Mouse (Mus musculus) Patski (cell line): Measurements from ENCODE around the gene Ddx51. TPM values are rescaled to one million over a fixed set of nuclear protein-coding genes. Genes with fewer than 3 reads are reported as not detected.
A peak's percentile ranks its signal among the peaks of the same experiment; 100 is the strongest.

Source experiments
- ATAC-seq: fragments of 100-300 bp; one replicate; pipeline ENCODE4 v1.8.0; 2021
- CTCF ChIA-PET: fragments of 350-600 bp; sonication (Branson Sonifier 250); formaldehyde crosslinking; loops from one replicate; lab custom pipeline; 2022; ENCODE audit warnings: inconsistent platforms; lab: Charles Lee
- POLR2A ChIA-PET: fragments of 350-600 bp; sonication (Branson Sonifier 250); formaldehyde crosslinking; loops from one replicate; lab custom pipeline; 2022; ENCODE audit warnings: antibody characterized with exemption, inconsistent platforms; lab: Charles Lee
- DNase-seq: peaks from one replicate; pipeline ENCODE4 v3.0.0-alpha.2; 2011; ENCODE audit warnings: low read depth, low spot score
- H3K27me3 ChIP-seq: fragments of 371-371 bp; one replicate; pipeline ENCODE4 v1.5.1; 2021
- CTCF ChIP-seq: fragments of 100-300 bp; IDR thresholded peaks from one replicate; pipeline ENCODE4 v1.5.1; 2021
- in situ Hi-C: fragments of 300-500 bp; cut with MboI; formaldehyde crosslinking; loops from 3 replicates; pipeline ENCODE4 v1.11.1; 2018; ENCODE audit warnings: low pct_unique_long_range_greater_than_20kb, mixed read lengths
- polyA plus RNA-seq: library from polyadenylated mRNA; unstranded; gene quantifications from one replicate; pipeline ENCODE4 v1.2.3, GENCODE M21; 2021

The Ddx51 gene
- polyA plus RNA-seq, 1 experiment from 2014 or later = 29.3 TPM

DNA sequence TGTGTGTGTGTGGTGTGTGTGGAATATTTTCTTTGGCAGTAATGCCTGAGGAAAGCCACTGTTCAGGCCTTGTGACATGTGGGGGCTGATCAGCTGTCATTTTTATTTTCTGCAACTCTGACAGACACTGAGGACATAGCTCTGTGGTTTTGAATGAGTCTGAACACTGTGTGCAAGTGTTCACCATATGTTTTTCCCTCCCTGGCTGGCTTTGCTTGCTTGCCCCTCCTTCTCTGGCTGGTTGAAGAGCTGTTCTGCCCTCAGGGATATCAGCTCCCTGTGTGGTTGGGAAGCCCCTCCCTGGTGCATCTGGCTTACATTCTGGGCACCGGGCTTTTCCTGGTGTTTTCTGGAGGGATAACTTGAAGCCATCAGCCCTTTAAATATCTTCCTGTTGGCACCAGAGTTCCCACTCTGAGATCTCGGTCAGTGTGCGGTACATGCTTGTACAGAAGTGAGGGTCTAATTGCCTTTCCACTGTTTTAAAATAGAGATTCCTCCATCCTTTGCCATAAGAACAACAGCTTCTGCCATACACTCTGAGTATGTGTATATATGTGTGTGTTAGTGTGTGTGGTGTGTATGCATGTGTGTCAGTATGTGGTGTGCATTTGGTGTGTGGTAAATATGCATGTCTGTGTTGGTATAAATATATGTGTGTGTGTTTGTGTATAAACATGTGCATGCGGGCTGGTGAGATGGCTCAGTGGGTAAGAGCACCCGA, 41.7 kb upstream of the Ddx51 start:
- DNase-seq (no peak), ATAC-seq (no peak)
- no peak for TF ChIP-seq CTCF
- H3K27me3 ChIP-seq = no peaks in the 10 kb centered on the region
- ChIA-PET POLR2A (no interaction called here), CTCF (no interaction called here)
- in situ Hi-C loops = no loop called here

DNA sequence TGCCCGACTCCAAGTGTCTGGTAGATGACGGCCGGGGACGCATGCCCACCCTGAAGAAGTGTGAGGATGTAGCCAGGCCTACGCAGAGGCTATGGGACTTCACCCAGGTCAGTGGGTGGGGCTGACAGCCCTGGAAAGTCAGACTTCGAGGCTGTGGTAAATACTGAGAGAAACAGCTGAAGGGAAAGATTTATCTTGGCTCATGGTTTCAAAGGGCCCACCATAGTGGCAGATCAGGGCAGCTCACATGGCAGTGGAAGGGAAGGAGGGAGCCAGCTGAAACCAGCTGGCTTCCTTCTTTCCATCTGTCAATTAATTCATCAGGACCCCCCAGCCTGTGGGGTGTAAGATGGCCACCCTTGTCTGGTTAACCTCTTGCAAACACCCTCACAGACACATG, 34.0 kb upstream of the Ddx51 start:
- ChIA-PET POLR2A (no interaction called here), CTCF (interaction anchor here (2.3 kb wide), 1 partner anchor 125 kb away, joined by 9 read pairs; no protein-coding TSS in a partner anchor)
- no peak for ATAC-seq
- H3K27me3 ChIP-seq = peaks cover 34% of the 10 kb centered on the region
- in situ Hi-C loops = no loop called here
- no peak for TF ChIP-seq CTCF
- no peak for DNase-seq

DNA sequence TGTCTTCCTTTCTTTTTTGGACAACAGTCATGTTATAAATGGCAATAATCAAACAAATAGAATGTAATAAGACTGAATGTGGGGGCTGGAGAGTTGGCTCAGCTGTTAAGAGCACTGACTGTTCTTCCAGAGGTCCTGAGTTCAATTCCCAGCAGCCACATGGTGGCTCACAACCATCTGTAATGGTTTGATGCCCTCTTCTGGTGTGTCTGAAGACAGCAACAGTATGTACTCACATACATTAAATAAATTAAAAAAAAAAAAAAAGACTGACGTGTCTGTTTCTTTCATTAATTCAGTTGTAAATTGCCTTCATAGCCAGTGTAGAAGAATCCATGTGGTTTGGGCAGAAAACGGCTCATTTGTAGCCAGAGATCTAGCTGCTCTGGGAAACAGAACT, 28.9 kb upstream of the Ddx51 start:
- in situ Hi-C loops = no loop called here
- CTCF ChIA-PET = interaction anchor here (0.8 to 2.5 kb wide), 2 partner anchors 15 to 130 kb away, joined by 3 to 8 read pairs; no protein-coding TSS in a partner anchor
- TF ChIP-seq CTCF = no peak
- ATAC-seq (no peak), DNase-seq (no peak)
- H3K27me3 ChIP-seq = peaks cover 31% of the 10 kb centered on the region
- POLR2A ChIA-PET = no interaction called here

DNA sequence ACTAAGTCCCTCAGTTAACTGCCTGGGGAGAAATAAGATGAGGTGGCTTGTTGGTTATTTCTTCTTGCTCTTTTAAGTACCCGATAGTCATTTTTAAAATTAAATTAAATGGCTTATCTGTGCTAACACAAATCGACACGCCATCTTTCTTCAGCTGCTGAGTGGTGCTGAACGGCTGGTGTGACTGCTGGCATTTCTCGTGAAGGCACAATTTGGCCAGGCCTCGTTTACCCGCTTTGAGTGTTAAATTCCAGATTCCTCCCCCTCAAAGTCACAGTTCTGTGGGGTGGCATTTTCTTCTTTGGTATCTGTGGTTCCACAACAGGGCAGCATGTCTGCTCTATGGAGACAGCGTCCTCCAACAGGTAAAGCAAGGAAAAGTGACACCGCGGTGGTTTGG, 25.9 kb upstream of the Ddx51 start:
- DNase-seq (no peak), ATAC-seq (no peak)
- ChIA-PET POLR2A (no interaction called here), CTCF (no interaction called here)
- TF ChIP-seq CTCF = no peak
- H3K27me3 ChIP-seq = peaks cover 12% of the 10 kb centered on the region
- in situ Hi-C loops = no loop called here

DNA sequence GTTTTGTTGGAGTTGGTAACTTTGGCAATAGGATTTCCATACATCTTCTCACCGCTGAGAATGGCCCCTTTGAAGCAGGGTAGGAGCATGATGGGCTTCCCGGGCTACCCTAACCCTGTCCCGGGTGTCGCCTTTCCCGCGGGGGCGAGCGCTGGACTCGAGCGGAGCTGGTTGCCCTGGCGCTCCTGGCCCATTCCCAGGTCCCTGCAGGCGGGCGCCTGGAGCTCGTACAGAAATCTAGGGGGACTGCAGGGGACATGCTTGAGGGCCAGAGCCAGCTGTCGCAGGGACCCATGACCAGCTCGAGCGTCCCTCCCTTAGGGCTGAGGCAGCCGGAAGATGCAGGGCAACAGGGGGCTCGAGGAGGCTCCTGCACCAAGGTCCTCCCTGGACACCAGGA, 25.1 kb upstream of the Ddx51 start:
- no peak for ATAC-seq
- no peak for TF ChIP-seq CTCF
- H3K27me3 ChIP-seq = peaks cover 12% of the 10 kb centered on the region
- CTCF ChIA-PET = interaction anchor here (0.9 kb wide), 1 partner anchor 13 kb away, joined by 3 read pairs; no protein-coding TSS in a partner anchor
- POLR2A ChIA-PET = no interaction called here
- no peak for DNase-seq
- in situ Hi-C loops = no loop called here

DNA sequence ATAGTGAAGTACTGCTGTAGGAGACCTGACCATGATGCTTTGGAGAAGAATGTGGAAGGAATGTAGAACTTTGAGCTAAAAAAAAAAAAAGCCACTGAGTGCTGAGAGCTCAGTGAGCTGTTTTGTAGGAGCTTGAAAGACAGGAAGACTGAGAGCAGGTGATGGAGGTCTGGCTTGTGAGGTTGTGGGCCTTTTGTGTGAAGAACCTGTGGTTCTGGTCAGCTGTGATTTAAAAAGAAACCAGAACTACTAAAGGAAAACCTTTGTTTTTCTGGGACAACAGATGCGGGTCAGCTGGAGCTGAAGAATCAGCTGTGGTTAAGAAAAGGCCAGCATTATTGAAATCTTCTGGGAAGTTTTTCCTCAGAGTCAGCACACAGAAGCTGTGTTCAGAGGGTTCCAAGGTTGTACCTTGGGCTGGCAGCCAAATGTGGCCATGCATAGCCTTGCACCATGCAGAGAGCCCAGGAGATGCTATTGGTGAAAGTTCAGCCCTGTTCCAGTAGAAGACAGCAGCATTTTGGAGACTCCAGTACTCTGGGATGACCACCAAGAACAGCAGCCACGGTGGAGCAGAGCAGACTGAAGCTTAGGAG, 23.6 kb upstream of the Ddx51 start:
- in situ Hi-C loops = loop anchor here (5.0 kb wide), 1 partner anchor 272 kb away; no protein-coding TSS in a partner anchor
- DNase-seq (no peak), ATAC-seq (no peak)
- no peak for TF ChIP-seq CTCF
- CTCF ChIA-PET = interaction anchor here (1.3 kb wide), 1 partner anchor 135 kb away, joined by 4 read pairs; no protein-coding TSS in a partner anchor
- H3K27me3 ChIP-seq = peaks cover 12% of the 10 kb centered on the region
- POLR2A ChIA-PET = no interaction called here

DNA sequence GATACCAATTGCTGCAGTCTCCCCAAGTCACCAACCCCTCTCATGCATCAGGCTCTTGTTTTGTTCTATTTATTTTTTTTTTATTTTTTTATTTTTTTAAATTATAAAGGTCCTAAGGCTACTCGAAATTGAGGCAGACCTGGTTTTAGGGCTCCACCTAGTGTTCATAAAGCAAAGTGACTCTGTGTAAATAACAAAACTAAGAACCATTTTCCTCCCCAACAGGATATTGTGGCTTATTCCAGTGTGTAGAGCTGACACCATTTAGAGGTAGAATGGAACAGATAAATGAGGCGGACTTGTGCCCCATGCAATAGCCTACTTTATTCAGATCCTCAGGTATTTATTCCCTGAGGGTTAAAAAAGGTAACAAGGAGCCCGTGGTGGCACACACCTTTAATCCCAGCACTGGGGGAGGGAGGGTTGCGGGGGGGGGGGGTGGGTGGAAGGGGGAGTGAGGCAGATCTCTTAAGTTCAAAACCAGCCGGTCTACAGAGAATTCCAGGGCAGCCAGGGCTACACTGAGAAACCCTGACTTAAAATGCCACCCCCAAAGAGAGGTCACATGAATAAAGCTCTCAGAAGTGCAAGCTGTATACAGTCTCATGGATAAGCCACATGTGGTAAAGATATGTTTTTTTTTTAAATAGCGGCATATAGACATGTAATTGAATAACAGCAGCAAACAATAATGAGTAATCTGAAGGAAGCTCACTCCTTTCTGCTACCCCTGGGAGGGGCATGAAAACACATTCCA, 17.1 kb upstream of the Ddx51 start:
- DNase-seq (no peak), ATAC-seq (no peak)
- POLR2A ChIA-PET = interaction anchor here (0.6 kb wide), 1 partner anchor 257 kb away, joined by 3 read pairs; no protein-coding TSS in a partner anchor
- CTCF ChIA-PET = interaction anchor here (0.8 to 5.6 kb wide), 11 partner anchors 13 to 281 kb away, joined by 3 to 67 read pairs (median 4); no protein-coding TSS in a partner anchor
- no peaks in the 10 kb centered on the region for H3K27me3 ChIP-seq
- no peak for TF ChIP-seq CTCF
- in situ Hi-C loops = loop anchor here (5.0 kb wide), 1 partner anchor 144 kb away; no protein-coding TSS in a partner anchor

DNA sequence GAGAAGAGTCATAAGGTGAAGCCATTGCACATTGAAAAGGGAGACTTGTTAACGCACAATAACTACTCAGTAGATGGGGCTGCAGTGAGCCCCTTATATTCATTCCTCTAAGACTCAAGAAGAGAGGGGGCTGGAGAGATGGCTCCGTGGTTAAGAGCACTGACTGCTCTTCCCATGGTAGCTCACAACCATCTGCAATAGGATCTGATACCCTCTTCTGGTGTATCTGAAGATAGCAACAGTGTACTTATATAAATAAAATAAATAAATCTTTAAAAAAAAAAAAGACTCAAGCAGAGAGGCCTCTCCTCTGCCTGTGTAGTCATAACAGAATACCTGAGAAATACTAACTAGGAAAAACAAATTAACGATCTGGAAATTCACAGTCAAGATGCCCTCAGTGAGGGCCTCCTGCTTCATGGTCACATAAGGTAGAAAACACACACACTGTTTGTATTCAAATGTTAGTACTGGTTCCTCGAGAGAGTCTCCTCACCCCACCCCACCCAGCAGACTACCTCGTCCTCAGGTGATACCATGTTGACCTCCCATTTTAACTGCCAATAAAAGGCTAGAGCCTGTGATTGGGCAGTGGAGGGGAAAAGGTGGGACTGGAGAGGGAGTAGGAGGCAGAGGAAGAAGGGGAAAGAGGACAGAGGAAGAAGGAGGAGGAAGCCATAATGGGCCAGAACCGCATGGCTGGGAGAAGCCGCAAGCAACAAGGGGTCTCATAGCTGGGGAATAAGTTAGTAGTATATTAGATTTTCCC, 14.8 kb upstream of the Ddx51 start:
- no peaks in the 10 kb centered on the region for H3K27me3 ChIP-seq
- TF ChIP-seq CTCF = no peak
- no peak for DNase-seq
- CTCF ChIA-PET = interaction anchor here (0.7 to 5.6 kb wide), 6 partner anchors 16 to 631 kb away, joined by 3 to 67 read pairs (median 4); partner anchors contain the start of genes Ddx51 and Noc4l
- ATAC-seq = no peak
- POLR2A ChIA-PET = no interaction called here
- in situ Hi-C loops = loop anchor here (5.0 kb wide), 1 partner anchor 146 kb away; no protein-coding TSS in a partner anchor

DNA sequence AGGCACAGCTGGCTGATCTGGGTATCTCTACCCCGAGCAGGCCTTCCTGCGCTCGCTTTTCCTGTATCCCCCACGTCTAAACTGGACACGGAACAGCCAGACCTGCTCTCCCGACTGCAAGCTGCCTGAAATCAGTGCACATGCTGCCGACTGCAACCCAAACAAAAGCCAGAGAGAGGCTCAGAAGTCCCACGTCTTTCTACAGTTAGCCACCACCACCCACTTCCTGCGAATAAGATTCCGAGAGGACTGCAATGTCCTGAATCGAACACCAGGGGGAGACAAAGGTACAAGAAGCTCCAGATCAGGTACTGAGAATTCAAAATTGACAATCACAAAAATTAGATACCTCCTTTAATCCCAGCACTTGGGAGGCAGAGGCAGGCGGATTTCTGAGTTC, 13.8 kb upstream of the Ddx51 start:
- DNase-seq = peak; percentile 22
- no peak for ATAC-seq
- peak; percentile 90 for TF ChIP-seq CTCF
- in situ Hi-C loops = loop anchor here (5.0 kb wide), 1 partner anchor 147 kb away; no protein-coding TSS in a partner anchor
- ChIA-PET POLR2A (no interaction called here), CTCF (interaction anchor here (0.7 to 5.6 kb wide), 15 partner anchors 11 to 630 kb away, joined by 3 to 67 read pairs (median 3); partner anchors contain the start of genes Ddx51 and Noc4l)
- H3K27me3 ChIP-seq = no peaks in the 10 kb centered on the region
